Mouse (Mus musculus): ENCODE data around the gene Olfr1196.
"Not testable (repeated sequence)": the region's sequence is repeated elsewhere in the genome, so short reads cannot be mapped to it uniquely, and the experiment has no call there.

Olfr1196 gene

DNA sequence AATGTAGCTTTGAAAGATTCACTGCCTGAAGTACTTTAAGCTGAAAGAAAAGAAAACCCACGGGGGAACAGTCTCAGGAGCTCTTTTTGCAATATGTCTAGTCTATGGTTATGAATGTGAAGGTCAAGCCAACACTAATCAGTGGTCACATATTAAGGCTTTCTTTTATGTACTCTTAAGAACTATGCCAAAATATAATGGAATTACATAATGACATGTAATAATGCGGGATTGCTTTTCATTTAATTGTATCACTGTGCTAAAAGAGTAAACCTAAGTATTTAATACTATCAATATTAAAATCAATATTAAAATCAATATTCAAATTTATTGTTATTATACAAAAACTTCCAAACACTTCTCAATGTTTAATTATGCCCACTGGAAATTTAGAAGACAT is at the start of gene Olfr1196:
Gene Olfr1196, minus strand, starts transcription at position 101 of the 400 bp plus-strand sequence.
- no peak for DNase-seq (ENCODE audit: low read depth, low spot score)

DNA sequence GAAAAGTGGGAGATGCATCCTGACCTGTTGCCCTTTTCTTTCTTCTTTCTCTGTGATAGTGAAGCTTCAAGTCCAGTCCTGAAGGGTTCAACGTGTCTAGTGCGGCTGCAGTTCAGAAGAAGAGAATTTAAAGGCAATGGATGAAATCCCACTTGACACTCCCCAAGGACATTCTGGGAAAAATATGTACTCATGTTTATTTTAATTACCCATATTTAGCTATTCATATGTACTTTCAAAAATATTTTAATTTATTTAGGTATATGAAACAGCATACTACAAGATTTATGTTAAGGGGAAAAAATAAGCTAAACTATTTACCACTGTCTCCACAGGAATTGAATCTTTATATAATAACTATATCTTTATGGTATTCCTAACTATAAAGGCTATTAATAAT is 46.9 kb upstream of the Olfr1196 start, which contains the start of gene Olfr1198:
Gene Olfr1198, minus strand, starts transcription at position 101 of the 400 bp plus-strand sequence.
- DNase-seq (ENCODE audit: low read depth, low spot score): no peak

DNA sequence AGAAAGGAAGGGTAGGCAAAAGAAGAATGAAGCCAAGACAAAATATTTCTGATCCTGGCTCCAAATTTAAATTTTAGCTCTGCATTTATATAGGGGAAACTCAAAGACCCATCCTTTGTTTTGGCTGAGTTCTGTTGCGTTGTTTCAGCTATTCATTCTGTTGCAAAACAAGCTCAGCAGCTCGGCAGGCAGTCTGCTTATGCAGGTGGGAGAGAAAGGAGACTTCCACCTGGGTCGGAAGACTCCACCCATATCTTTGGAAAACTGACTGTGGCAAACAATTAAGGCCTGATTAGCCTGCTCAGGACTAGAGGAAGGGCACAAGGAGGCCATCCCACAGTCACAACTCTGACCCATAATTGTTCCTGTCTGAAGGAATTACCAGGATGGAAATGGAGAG is 39.0 kb upstream of the Olfr1196 start:
- no peak for DNase-seq (ENCODE audit: low read depth, low spot score)

GRCm38 (mm10) chr2:88732266-88732665 is 27.9 kb upstream of the Olfr1196 start, which contains the start of gene Olfr1197:
Gene Olfr1197, minus strand, starts transcription at chr2:88732366.
- DNase-seq (ENCODE audit: low read depth, low spot score): no peak

GRCm38 (mm10) chr2:88689087-88689486 is 15.3 kb downstream of the Olfr1196 start, which contains the start of gene Olfr1195:
Gene Olfr1195, minus strand, starts transcription at chr2:88689187.
- DNase-seq (ENCODE audit: low read depth, low spot score): no peak

GRCm38 (mm10) chr2:88675328-88675727 is 29.1 kb downstream of the Olfr1196 start, which contains the start of gene Olfr1193:
Gene Olfr1193, plus strand, starts transcription at chr2:88675628.
- DNase-seq (ENCODE audit: low read depth, low spot score): not testable (repeated sequence)

GRCm38 (mm10) chr2:88648209-88648608 is 56.2 kb downstream of the Olfr1196 start, which contains the start of gene Olfr1192-ps1:
Gene Olfr1192-ps1, plus strand, starts transcription at chr2:88648509.
- no peak for DNase-seq (ENCODE audit: low read depth, low spot score)

Measured in telencephalon, adult 2 months (tissue).